Mouse (Mus musculus) adrenal gland, postnatal 4 days (tissue): ENCODE data around the gene Mcrip1. TPM values are rescaled to one million over a fixed set of nuclear protein-coding genes. Genes with fewer than 3 reads are reported as not detected.

Source experiments
- DNase-seq, 2 experiments: peaks; one replicate each; pipeline ENCODE4 v3.0.0; 2021 to 2022; ENCODE audit warnings: low spot score in 2 of 2, mixed read lengths in 2 of 2
- total RNA-seq, 2 experiments: library from RNA; stranded (reverse); gene quantifications; 2 replicates each; pipeline ENCODE4 v1.2.3; 2021

The Mcrip1 gene
- total RNA-seq, 2 experiments from 2014 or later, result 80.6 to 84.2 TPM

GRCm38 (mm10) chr11:120547469-120547868, 2.1 kb downstream of the Mcrip1 start:
- DNase-seq, result no peak

GRCm38 (mm10) chr11:120545964-120546363, 3.6 kb downstream of the Mcrip1 start:
- DNase-seq, result no peak

- DNase-seq, result no peak
Measured at GRCm38 (mm10) chr11:120542376-120542775, 7.2 kb downstream of the Mcrip1 start.

- no peak for DNase-seq
Measured at GRCm38 (mm10) chr11:120541907-120542306, 7.6 kb downstream of the Mcrip1 start.

- no peak for DNase-seq
Measured at GRCm38 (mm10) chr11:120539285-120540014, 10.1 kb downstream of the Mcrip1 start.

GRCm38 (mm10) chr11:120538955-120539284, 10.6 kb downstream of the Mcrip1 start:
- no peak for DNase-seq

- no peak for DNase-seq
Measured at GRCm38 (mm10) chr11:120538485-120538884, 11.0 kb downstream of the Mcrip1 start.

GRCm38 (mm10) chr11:120535804-120536203, 13.7 kb downstream of the Mcrip1 start:
- no peak for DNase-seq

GRCm38 (mm10) chr11:120535145-120535544, 14.4 kb downstream of the Mcrip1 start:
- no peak for DNase-seq

- no peak for DNase-seq
Measured at GRCm38 (mm10) chr11:120534093-120534492, 15.4 kb downstream of the Mcrip1 start.

GRCm38 (mm10) chr11:120531646-120532045, 17.9 kb downstream of the Mcrip1 start:
- DNase-seq, result no peak

- no peak for DNase-seq
Measured at GRCm38 (mm10) chr11:120530085-120530964, 19.2 kb downstream of the Mcrip1 start, which contains the start of gene Gcgr. Gene Gcgr, plus strand, starts transcription at chr11:120530699.

GRCm38 (mm10) chr11:120528903-120529302, 20.6 kb downstream of the Mcrip1 start:
- no peak for DNase-seq

GRCm38 (mm10) chr11:120527690-120528354, 21.7 kb downstream of the Mcrip1 start:
- no peak for DNase-seq

GRCm38 (mm10) chr11:120525959-120526358, 23.6 kb downstream of the Mcrip1 start:
- DNase-seq, result no peak

GRCm38 (mm10) chr11:120522581-120522980, 26.9 kb downstream of the Mcrip1 start:
- DNase-seq, result no peak

GRCm38 (mm10) chr11:120520967-120521540, 28.5 kb downstream of the Mcrip1 start:
- DNase-seq, result no peak

- DNase-seq, result no peak
Measured at GRCm38 (mm10) chr11:120520498-120520897, 29.0 kb downstream of the Mcrip1 start.

- DNase-seq, result no peak
Measured at GRCm38 (mm10) chr11:120519738-120520137, 29.8 kb downstream of the Mcrip1 start.

GRCm38 (mm10) chr11:120518558-120518957, 31.0 kb downstream of the Mcrip1 start:
- DNase-seq, result no peak

GRCm38 (mm10) chr11:120518027-120518426, 31.5 kb downstream of the Mcrip1 start:
- DNase-seq, result no peak
